In the genomic region with DNA sequence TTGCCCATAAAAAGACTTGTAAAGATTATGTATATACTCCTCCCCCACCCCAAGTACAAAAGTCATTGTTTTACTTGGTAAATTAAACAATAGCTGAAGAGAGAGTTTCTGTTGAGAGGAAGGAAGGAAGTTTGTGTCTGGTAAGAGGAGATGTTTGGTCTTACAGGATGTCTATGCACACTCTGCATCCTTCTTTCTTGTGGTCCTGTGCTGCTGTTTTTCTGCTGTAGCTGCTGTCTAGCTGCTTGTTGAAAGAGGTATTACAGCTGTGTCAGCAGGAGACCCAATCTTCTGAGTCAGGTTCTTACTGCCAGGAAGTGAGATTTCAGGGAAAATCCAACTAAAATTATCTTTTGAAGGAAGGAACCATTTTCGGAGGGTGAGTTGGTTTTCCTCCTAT, we compare ENCODE assay signal across 12 mouse cellular contexts. TPM values are rescaled to one million over a fixed set of nuclear protein-coding genes. Genes with fewer than 3 reads are reported as not detected.
DNase-seq lines count a peak whose midpoint lies in the region; ATAC-seq and TF ChIP-seq lines count a peak whose summit lies in the region.
"Had no signal": no experiment of that assay in that cellular context is flagged by ENCODE, and none has a peak within 500 bp of the region (broad histone marks: within the 10 kb centered on the region; RNA-seq: fewer than 3 reads in every experiment).

No protein-coding gene starts in this region.

- no peaks in the 10 kb centered on the region for H3K9me3 ChIP-seq in kidney, embryonic 16.5 days (ENCODE audit: low read length)
- H3K9me3 ChIP-seq in forebrain, embryonic 10.5 days = no peaks in the 10 kb centered on the region

- ATAC-seq in kidney, embryonic 16.5 days (ENCODE audit: low FRiP score, low TSS enrichment) = no peak
- ATAC-seq in inflammation-experienced regulatory T-cells, adult 6 months = peak; percentile 91
- ATAC-seq: midbrain, embryonic 16.5 days had no signal

- peak overlapping the region; percentile 44; the same call in 1 of the 2 replicates for H3K27ac ChIP-seq in kidney, embryonic 16.5 days (ENCODE audit: low read length)
- H3K27ac ChIP-seq in thymus, adult 2 months (ENCODE audit: control insufficient read depth, insufficient read depth, low read length) = peak overlapping the region; percentile 41; the same call in 1 of the 2 replicates
- H3K27ac ChIP-seq in forebrain, embryonic 10.5 days = no peak overlapping the region

- H3K36me3 ChIP-seq in kidney, embryonic 16.5 days (ENCODE audit: insufficient read depth, low read length) = peaks cover 14% of the 10 kb centered on the region; the same call in 1 of the 2 replicates
- no peaks in the 10 kb centered on the region for H3K36me3 ChIP-seq in thymus, adult 2 months (ENCODE audit: control insufficient read depth, insufficient read depth, low read length)
- H3K36me3 ChIP-seq in forebrain, embryonic 10.5 days (replicated peaks) = peaks cover 65% of the 10 kb centered on the region

- no peak overlapping the region for H3K4me2 ChIP-seq in kidney, embryonic 16.5 days (replicated peaks; ENCODE audit: low read depth, low read length)

- H3K27me3 ChIP-seq in kidney, embryonic 16.5 days (ENCODE audit: insufficient read depth, low read length) = no peaks in the 10 kb centered on the region
- H3K27me3 ChIP-seq in thymus, adult 2 months (ENCODE audit: control insufficient read depth, insufficient read depth, low read length) = no peaks in the 10 kb centered on the region
- H3K27me3 ChIP-seq in forebrain, embryonic 10.5 days (ENCODE audit: poor library complexity, severe bottlenecking) = no peaks in the 10 kb centered on the region

- H3K4me1 ChIP-seq in kidney, embryonic 16.5 days (ENCODE audit: insufficient read depth, low read length) = no peaks in the 10 kb centered on the region
- H3K4me1 ChIP-seq in thymus, adult 2 months (replicated peaks; ENCODE audit: control insufficient read depth, insufficient read depth, low read length) = peaks cover 3% of the 10 kb centered on the region
- no peaks in the 10 kb centered on the region for H3K4me1 ChIP-seq in forebrain, embryonic 10.5 days

- no peak overlapping the region for H3K9ac ChIP-seq in kidney, embryonic 16.5 days (replicated peaks; ENCODE audit: low read length)

- no peak for DNase-seq in kidney, postnatal 25 days
- DNase-seq in thymus, adult 2 months = peak; percentile 25
- DNase-seq in thymus, postnatal 4 days = no peak
- DNase-seq in forebrain, embryonic 10.5 days (ENCODE audit: extremely low spot score, low spot score) = no peak
- no peak for DNase-seq in gastrocnemius, postnatal 25 days
- DNase-seq: cerebellum, adult 11 months; cerebellum, postnatal 36 days; kidney, postnatal 36 days; liver had no signal

- no peak for TF ChIP-seq CTCF in thymus, adult 2 months (IDR thresholded peaks at IDR 0.05; ENCODE audit: borderline replicate concordance, control insufficient read depth, extremely low read depth, insufficient read depth, low read length, poor library complexity)

- no peak overlapping the region for H3K4me3 ChIP-seq in kidney, embryonic 16.5 days (ENCODE audit: low read length)
- no peak overlapping the region for H3K4me3 ChIP-seq in thymus, adult 2 months (ENCODE audit: control insufficient read depth, insufficient read depth, low read length)
- H3K4me3 ChIP-seq in forebrain, embryonic 10.5 days = no peak overlapping the region

- 71% methylated on average over 1 of the region's 1 CpGs for WGBS in kidney, embryonic 16.5 days
- 6% methylated on average over 1 of the region's 1 CpGs for whole genome bisulfite sequencing in thymus, adult 2 months
- 91% methylated on average over 1 of the region's 1 CpGs for WGBS in forebrain, embryonic 10.5 days

- TF ChIP-seq POLR2A in thymus, adult 2 months (IDR thresholded peaks at IDR 0.05; ENCODE audit: control insufficient read depth, extremely low read depth, insufficient read depth, low read length, poor library complexity) = no peak

RNA-seq across cellular contexts. Expression of a gene that starts 51.2 kb away (rescaled TPM):
- 25.4 and 34.8 TPM in 2 replicates for polyA plus RNA-seq in kidney, embryonic 16.5 days (2015; fragmentation: Nextera tagmentation; extraction: Ambion mirVana)
- polyA plus RNA-seq in thymus, adult 2 months (2012; rRNA removed) = 4.5 and 6.0 TPM in 2 replicates
- 10 to 100 TPM; 14.4 to 19.9 (median 18.3) TPM for polyA plus RNA-seq in inflammation-experienced regulatory T-cells, adult 6 months (2017; shearing (Covaris generic))
- 50.6 and 54.5 TPM in 2 replicates for polyA plus RNA-seq in forebrain, embryonic 10.5 days (2016; fragmentation: Nextera tagmentation; extraction: Ambion mirVana)
- 1 to 10 TPM; 8.2 to 9.9 TPM for total RNA-seq in gastrocnemius, postnatal 25 days (2021)
